Mouse (Mus musculus) ES-Bruce4 (cell line): ENCODE data around the gene Cdh23.

ENCODE experiments used
- CTCF ChIP-seq: IDR thresholded peaks from one replicate; pipeline ENCODE4 v1.8.1; 2011; ENCODE audit warnings: low read depth, low read length
- EP300 ChIP-seq: IDR thresholded peaks from 2 replicates; pipeline ENCODE4 v1.6.1; 2011; ENCODE audit warnings: low read depth, low read length; ENCODE audit not compliant: insufficient read depth
- POLR2A ChIP-seq: IDR thresholded peaks from one replicate; pipeline ENCODE4 v1.8.1; 2011; ENCODE audit warnings: low read length; ENCODE audit not compliant: insufficient read depth

GRCm38 (mm10) chr10:60564136-60564535 lies 132.2 kb downstream of the Cdh23 start:
- TF ChIP-seq CTCF (no peak), POLR2A (no peak), EP300 (no peak)
